Mouse (Mus musculus) left cerebral cortex, postnatal 4 days (tissue): ENCODE data around the gene Phlpp2. TPM values are rescaled to one million over a fixed set of nuclear protein-coding genes. Genes with fewer than 3 reads are reported as not detected.
"Not testable (repeated sequence)": the region's sequence is repeated elsewhere in the genome, so short reads cannot be mapped to it uniquely, and the experiment has no call there.

Experiments
- DNase-seq: peaks from one replicate; pipeline ENCODE4 v3.0.0-alpha.2; 2022
- intact Hi-C: fragments of 180-260 bp; cut with DNase I; formaldehyde crosslinking; loops from one replicate; pipeline ENCODE4 v1.15.1; 2025
- total RNA-seq, 2 experiments: library from RNA; stranded (reverse); gene quantifications; 2 replicates each; pipeline ENCODE4 v1.2.3; 2021

The Phlpp2 gene
- total RNA-seq, result 10 to 100 TPM; 28.2 to 31.7 TPM

GRCm38 (mm10) chr8:109868003-109868679 is at the start of gene Phlpp2:
TSS of gene Phlpp2 (plus strand) at chr8:109868542.
- intact Hi-C loops, result no loop called here
- DNase-seq, result peak; percentile 96

GRCm38 (mm10) chr8:109823561-109823960 is 44.8 kb upstream of the Phlpp2 start:
- intact Hi-C loops, result no loop called here
- DNase-seq, result no peak

- intact Hi-C loops, result no loop called here
- no peak for DNase-seq
Measured at GRCm38 (mm10) chr8:109839822-109840221, 28.5 kb upstream of the Phlpp2 start.

GRCm38 (mm10) chr8:109842468-109842867 is 25.9 kb upstream of the Phlpp2 start:
- DNase-seq, result no peak
- intact Hi-C loops, result no loop called here

GRCm38 (mm10) chr8:109847866-109848265 is 20.5 kb upstream of the Phlpp2 start:
- no peak for DNase-seq
- intact Hi-C loops, result no loop called here

- DNase-seq, result no peak
- intact Hi-C loops, result no loop called here
Measured at GRCm38 (mm10) chr8:109848981-109849380, 19.4 kb upstream of the Phlpp2 start.

GRCm38 (mm10) chr8:109853423-109853822 is 14.9 kb upstream of the Phlpp2 start:
- peak; percentile 43 for DNase-seq
- intact Hi-C loops, result loop anchor here (5.0 kb wide), 1 partner anchor 69 kb away; no protein-coding TSS in a partner anchor

- intact Hi-C loops, result loop anchor here (5.0 kb wide), 1 partner anchor 68 kb away; no protein-coding TSS in a partner anchor
- DNase-seq, result no peak
Measured at GRCm38 (mm10) chr8:109854522-109854921, 13.8 kb upstream of the Phlpp2 start.

GRCm38 (mm10) chr8:109855451-109855850 is 12.9 kb upstream of the Phlpp2 start:
- intact Hi-C loops, result no loop called here
- DNase-seq, result no peak

- intact Hi-C loops, result no loop called here
- DNase-seq, result no peak
Measured at GRCm38 (mm10) chr8:109863398-109863797, 4.9 kb upstream of the Phlpp2 start.

GRCm38 (mm10) chr8:109864798-109865197 is 3.5 kb upstream of the Phlpp2 start:
- intact Hi-C loops, result no loop called here
- DNase-seq, result no peak

GRCm38 (mm10) chr8:109865536-109865935 is 2.8 kb upstream of the Phlpp2 start:
- DNase-seq, result no peak
- intact Hi-C loops, result no loop called here

GRCm38 (mm10) chr8:109866690-109867089 is 1.7 kb upstream of the Phlpp2 start:
- intact Hi-C loops, result no loop called here
- DNase-seq, result no peak

GRCm38 (mm10) chr8:109868680-109869361 is 479 bp downstream of the Phlpp2 start:
- intact Hi-C loops, result no loop called here
- peak; percentile 37 for DNase-seq

GRCm38 (mm10) chr8:109871056-109871455 is 2.7 kb downstream of the Phlpp2 start:
- DNase-seq, result no peak
- intact Hi-C loops, result no loop called here

- intact Hi-C loops, DNase-seq: not testable (repeated sequence)
Measured at GRCm38 (mm10) chr8:109873800-109874199, 5.5 kb downstream of the Phlpp2 start.

GRCm38 (mm10) chr8:109880012-109880662 is 11.8 kb downstream of the Phlpp2 start:
- intact Hi-C loops, result no loop called here
- DNase-seq, result no peak

GRCm38 (mm10) chr8:109885294-109885693 is 17.0 kb downstream of the Phlpp2 start:
- no peak for DNase-seq
- intact Hi-C loops, result no loop called here

GRCm38 (mm10) chr8:109889211-109889610 is 20.9 kb downstream of the Phlpp2 start:
- no peak for DNase-seq
- intact Hi-C loops, result no loop called here

- intact Hi-C loops, result no loop called here
- no peak for DNase-seq
Measured at GRCm38 (mm10) chr8:109890794-109891585, 22.6 kb downstream of the Phlpp2 start.

GRCm38 (mm10) chr8:109894636-109895035 is 26.3 kb downstream of the Phlpp2 start:
- no peak for DNase-seq
- intact Hi-C loops, result no loop called here
